Mouse (Mus musculus) E14TG2a.4 (cell line): ENCODE measurements around the gene Mak.

Experiments
- CTCF ChIP-seq: conservative IDR thresholded peaks from 2 replicates; pipeline ENCODE4 v1.5.1; 2014; ENCODE audit warnings: low read length
- NANOG ChIP-seq: IDR thresholded peaks from 2 replicates; pipeline ENCODE4 v1.6.1; 2014; ENCODE audit warnings: borderline replicate concordance, low read length, mixed read lengths

- TF ChIP-seq CTCF, result no peak
- TF ChIP-seq NANOG, result no peak
Observed at GRCm38 (mm10) chr13:40982759-40983158, 96.7 kb downstream of the Mak start.
